Mouse (Mus musculus): ENCODE measurements at regions not wholly inside any gene's neighbourhood (a gene's known extent, or its start where the extent isn't known, plus 50 kb on each side); places are given as distances from the start of the nearest gene placed in this dataset.

DNA sequence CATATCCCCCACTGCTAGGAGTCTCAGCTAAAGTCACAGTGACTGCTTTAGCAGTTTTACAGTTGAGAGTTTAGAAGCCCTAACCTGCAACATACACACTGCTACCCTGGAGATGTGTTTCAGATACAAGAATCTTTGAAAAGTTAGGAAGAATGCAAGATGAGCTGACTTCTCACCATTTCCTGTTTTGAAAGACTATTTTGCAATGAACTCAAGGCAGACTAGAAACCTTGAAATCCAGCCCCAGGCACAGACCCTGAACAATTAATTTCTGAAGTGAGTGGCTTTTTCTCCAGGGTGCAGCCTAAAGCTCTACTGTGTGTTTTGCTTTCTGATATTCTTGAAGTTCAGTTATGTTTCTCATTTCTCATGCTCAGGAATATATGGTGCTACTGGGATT lies 440.6 kb downstream of the Nebl start:
- Histone ChIP-seq H3K4me1 (ENCODE audit: control insufficient read depth, insufficient read depth, low read length) (no peaks in the 10 kb centered on the region), H3K4me3 (ENCODE audit: insufficient read depth, low read length) (no peak overlapping the region), H3K27ac (ENCODE audit: insufficient read depth, low read depth, low read length) (no peak overlapping the region)
- TF ChIP-seq CTCF (IDR thresholded peaks at IDR 0.05; ENCODE audit: low read depth, low read length): no peak
- no peak for TF ChIP-seq POLR2A (IDR thresholded peaks at IDR 0.05; ENCODE audit: borderline replicate concordance, low read depth, low read length)

DNA sequence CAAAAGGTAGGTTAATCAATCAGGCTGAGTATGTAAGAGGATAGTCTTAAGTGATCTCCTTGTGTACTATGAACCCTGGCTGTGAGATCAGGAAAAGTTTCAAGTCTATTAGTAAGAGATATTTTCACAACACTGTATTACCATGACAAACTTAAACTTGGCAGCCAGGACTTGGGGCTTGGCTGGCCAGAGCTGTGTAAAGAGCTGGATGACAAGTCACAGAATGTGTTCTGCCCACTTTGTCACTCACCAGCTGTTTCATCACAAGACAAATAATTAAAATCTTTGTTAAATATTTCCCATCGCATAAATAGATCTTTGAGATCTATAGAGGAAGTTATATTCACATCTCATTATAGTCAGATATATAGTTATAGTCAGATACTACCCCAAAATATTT lies 443.7 kb downstream of the Nebl start:
- no peaks in the 10 kb centered on the region for H3K4me1 ChIP-seq (ENCODE audit: control insufficient read depth, insufficient read depth, low read length)
- H3K4me3 ChIP-seq (ENCODE audit: insufficient read depth, low read length): no peak overlapping the region
- no peak overlapping the region for H3K27ac ChIP-seq (ENCODE audit: insufficient read depth, low read depth, low read length)
- no peak for TF ChIP-seq POLR2A (IDR thresholded peaks at IDR 0.05; ENCODE audit: borderline replicate concordance, low read depth, low read length)
- TF ChIP-seq CTCF (IDR thresholded peaks at IDR 0.05; ENCODE audit: low read depth, low read length): no peak

- no peak overlapping the region for H3K4me3 ChIP-seq (ENCODE audit: insufficient read depth, low read length)
- no peak overlapping the region for H3K27ac ChIP-seq (ENCODE audit: insufficient read depth, low read depth, low read length)
- no peaks in the 10 kb centered on the region for H3K4me1 ChIP-seq (ENCODE audit: control insufficient read depth, insufficient read depth, low read length)
- TF ChIP-seq CTCF (IDR thresholded peaks at IDR 0.05; ENCODE audit: low read depth, low read length) (no peak), POLR2A (IDR thresholded peaks at IDR 0.05; ENCODE audit: borderline replicate concordance, low read depth, low read length) (no peak)
Measured at GRCm38 (mm10) chr2:17249960-17250359, 481.3 kb downstream of the Nebl start.

DNA sequence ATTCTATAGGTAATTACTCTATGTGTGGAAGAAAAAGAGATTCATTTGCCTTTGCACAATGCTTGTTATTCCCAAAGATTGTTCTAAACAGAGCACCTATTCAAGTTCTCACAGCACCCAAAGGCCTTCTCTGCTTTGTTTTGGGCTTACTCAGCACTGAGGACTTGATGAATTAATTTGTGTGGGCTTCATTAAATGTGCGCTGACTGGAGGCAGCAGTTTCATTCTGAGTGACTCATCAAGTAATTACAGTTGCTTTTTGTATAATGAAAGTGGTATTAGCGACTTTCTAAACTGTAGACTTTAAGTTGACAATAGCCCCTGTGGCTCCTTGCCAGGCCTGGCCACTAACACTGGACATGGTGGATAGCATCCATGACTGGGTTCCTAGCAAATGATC lies 485.4 kb downstream of the Nebl start:
- H3K4me1 ChIP-seq (ENCODE audit: control insufficient read depth, insufficient read depth, low read length): no peaks in the 10 kb centered on the region
- H3K4me3 ChIP-seq (ENCODE audit: insufficient read depth, low read length): no peak overlapping the region
- no peak overlapping the region for H3K27ac ChIP-seq (ENCODE audit: insufficient read depth, low read depth, low read length)
- no peak for TF ChIP-seq POLR2A (IDR thresholded peaks at IDR 0.05; ENCODE audit: borderline replicate concordance, low read depth, low read length)
- no peak for TF ChIP-seq CTCF (IDR thresholded peaks at IDR 0.05; ENCODE audit: low read depth, low read length)

DNA sequence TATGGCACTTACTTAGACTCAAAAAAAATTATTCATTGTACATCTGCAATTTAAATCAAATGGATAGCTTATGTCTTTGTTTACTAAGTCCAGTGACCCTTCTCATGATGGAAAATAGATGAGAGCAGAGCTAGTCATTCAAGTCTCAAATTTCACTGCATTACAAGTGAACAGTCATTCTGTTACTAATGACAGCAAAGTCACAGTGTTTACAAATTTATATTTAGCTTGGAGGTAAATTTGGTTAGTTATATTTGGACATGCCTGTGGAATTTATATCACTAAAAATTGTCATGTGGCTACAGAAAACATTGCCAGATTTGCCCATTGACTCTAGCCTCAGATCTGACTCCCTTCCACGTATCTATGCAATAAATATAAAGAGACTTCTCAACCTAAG lies 515.7 kb downstream of the Nebl start:
- TF ChIP-seq CTCF (IDR thresholded peaks at IDR 0.05; ENCODE audit: low read depth, low read length): no peak
- no peak for TF ChIP-seq POLR2A (IDR thresholded peaks at IDR 0.05; ENCODE audit: borderline replicate concordance, low read depth, low read length)
- Histone ChIP-seq H3K4me3 (ENCODE audit: insufficient read depth, low read length) (no peak overlapping the region), H3K27ac (ENCODE audit: insufficient read depth, low read depth, low read length) (no peak overlapping the region), H3K4me1 (ENCODE audit: control insufficient read depth, insufficient read depth, low read length) (no peaks in the 10 kb centered on the region)

DNA sequence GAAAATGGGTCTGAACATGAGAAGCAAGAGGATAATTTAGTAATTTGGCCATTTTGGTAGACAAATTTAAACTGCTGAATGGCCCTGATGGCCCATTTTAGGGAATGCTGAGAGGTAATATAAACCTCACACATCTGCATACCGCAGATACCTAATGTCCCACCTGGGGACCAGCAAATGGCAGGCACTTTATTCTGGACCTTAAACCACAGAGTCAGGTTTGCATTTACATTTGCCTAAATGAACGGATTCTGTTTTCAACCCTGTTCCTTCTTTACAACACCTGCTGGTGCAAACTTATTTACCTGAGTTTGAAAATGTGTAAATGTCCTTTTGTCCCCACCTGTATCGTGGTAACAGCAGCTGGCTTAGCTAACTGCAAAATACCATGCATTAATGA lies 516.4 kb downstream of the Nebl start:
- no peak overlapping the region for H3K4me3 ChIP-seq (ENCODE audit: insufficient read depth, low read length)
- no peaks in the 10 kb centered on the region for H3K4me1 ChIP-seq (ENCODE audit: control insufficient read depth, insufficient read depth, low read length)
- H3K27ac ChIP-seq (ENCODE audit: insufficient read depth, low read depth, low read length): no peak overlapping the region
- TF ChIP-seq CTCF (IDR thresholded peaks at IDR 0.05; ENCODE audit: low read depth, low read length): no peak
- no peak for TF ChIP-seq POLR2A (IDR thresholded peaks at IDR 0.05; ENCODE audit: borderline replicate concordance, low read depth, low read length)

- H3K4me3 ChIP-seq (ENCODE audit: insufficient read depth, low read length): no peak overlapping the region
- H3K4me1 ChIP-seq (ENCODE audit: control insufficient read depth, insufficient read depth, low read length): no peaks in the 10 kb centered on the region
- TF ChIP-seq POLR2A (IDR thresholded peaks at IDR 0.05; ENCODE audit: borderline replicate concordance, low read depth, low read length): no peak
- no peak for TF ChIP-seq CTCF (IDR thresholded peaks at IDR 0.05; ENCODE audit: low read depth, low read length)
- no peak overlapping the region for H3K27ac ChIP-seq (ENCODE audit: insufficient read depth, low read depth, low read length)
Measured at GRCm38 (mm10) chr2:17212566-17212965, 518.7 kb downstream of the Nebl start.

- no peaks in the 10 kb centered on the region for H3K4me1 ChIP-seq (ENCODE audit: control insufficient read depth, insufficient read depth, low read length)
- no peak overlapping the region for H3K27ac ChIP-seq (ENCODE audit: insufficient read depth, low read depth, low read length)
- no peak overlapping the region for H3K4me3 ChIP-seq (ENCODE audit: insufficient read depth, low read length)
- TF ChIP-seq CTCF (IDR thresholded peaks at IDR 0.05; ENCODE audit: low read depth, low read length): no peak
- TF ChIP-seq POLR2A (IDR thresholded peaks at IDR 0.05; ENCODE audit: borderline replicate concordance, low read depth, low read length): no peak
Measured at GRCm38 (mm10) chr2:17211105-17211504, 520.2 kb downstream of the Nebl start.

DNA sequence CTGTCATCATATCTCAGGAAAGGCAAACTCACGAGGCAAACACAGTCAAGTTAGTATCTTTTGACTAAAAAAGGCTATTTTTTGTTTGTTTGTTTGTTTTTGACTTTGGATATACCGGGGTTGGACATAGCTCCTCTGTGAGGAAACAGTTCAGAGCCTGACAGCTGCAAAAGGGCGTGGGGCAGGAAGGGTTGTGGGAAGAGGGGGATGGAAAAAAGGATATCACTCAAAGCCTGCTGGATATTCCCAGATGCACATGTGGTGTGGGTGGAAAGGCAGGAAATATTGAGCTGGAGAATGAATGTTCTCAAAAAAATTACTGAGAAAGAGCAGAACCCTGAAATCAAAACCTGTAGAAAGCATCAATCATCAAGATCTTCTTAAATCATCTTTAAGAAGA lies 537.7 kb downstream of the Nebl start:
- Histone ChIP-seq H3K4me3 (ENCODE audit: insufficient read depth, low read length) (no peak overlapping the region), H3K27ac (ENCODE audit: insufficient read depth, low read depth, low read length) (no peak overlapping the region), H3K4me1 (ENCODE audit: control insufficient read depth, insufficient read depth, low read length) (no peaks in the 10 kb centered on the region)
- no peak for TF ChIP-seq CTCF (IDR thresholded peaks at IDR 0.05; ENCODE audit: low read depth, low read length)
- TF ChIP-seq POLR2A (IDR thresholded peaks at IDR 0.05; ENCODE audit: borderline replicate concordance, low read depth, low read length): no peak

- no peak overlapping the region for H3K27ac ChIP-seq (ENCODE audit: insufficient read depth, low read depth, low read length)
- H3K4me1 ChIP-seq (ENCODE audit: control insufficient read depth, insufficient read depth, low read length): no peaks in the 10 kb centered on the region
- H3K4me3 ChIP-seq (ENCODE audit: insufficient read depth, low read length): no peak overlapping the region
- TF ChIP-seq CTCF (IDR thresholded peaks at IDR 0.05; ENCODE audit: low read depth, low read length) (no peak), POLR2A (IDR thresholded peaks at IDR 0.05; ENCODE audit: borderline replicate concordance, low read depth, low read length) (no peak)
Measured at GRCm38 (mm10) chr2:17189169-17189568, 542.1 kb downstream of the Nebl start.

DNA sequence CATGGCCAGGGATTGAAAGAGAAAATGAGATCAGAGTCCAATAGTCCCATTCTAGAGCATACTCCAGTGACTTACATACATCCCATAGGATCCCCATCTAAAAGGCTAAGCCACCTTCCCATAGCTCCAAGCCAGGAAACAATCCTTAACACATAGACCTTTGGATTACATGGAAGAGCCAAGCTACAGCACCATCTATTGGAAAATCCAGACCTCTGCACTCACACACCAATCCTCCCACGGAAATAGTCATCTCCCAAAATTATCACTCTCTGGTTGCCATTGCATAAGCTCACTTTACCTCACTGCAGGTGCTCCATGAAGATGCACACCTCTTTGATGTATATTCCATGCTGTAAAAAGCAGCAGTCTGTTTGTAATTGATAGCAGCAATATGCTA lies 543.4 kb downstream of the Nebl start:
- H3K27ac ChIP-seq (ENCODE audit: insufficient read depth, low read depth, low read length): no peak overlapping the region
- TF ChIP-seq POLR2A (IDR thresholded peaks at IDR 0.05; ENCODE audit: borderline replicate concordance, low read depth, low read length) (no peak), CTCF (IDR thresholded peaks at IDR 0.05; ENCODE audit: low read depth, low read length) (no peak)

More for the DNA sequence above, 543.4 kb downstream of the Nebl start:
- H3K4me3 ChIP-seq (ENCODE audit: insufficient read depth, low read length): no peak overlapping the region
- H3K4me1 ChIP-seq (ENCODE audit: control insufficient read depth, insufficient read depth, low read length): no peaks in the 10 kb centered on the region
